Mouse (Mus musculus) MEL (cell line): ENCODE data around the gene Sgms1. TPM values are rescaled to one million over a fixed set of nuclear protein-coding genes. Genes with fewer than 3 reads are reported as not detected.

ENCODE experiments used
- DNase-seq: peaks from one replicate; pipeline ENCODE4 v3.0.0; 2011; ENCODE audit warnings: low read depth, low spot score
- H3K27ac ChIP-seq: 2 replicates; pipeline ENCODE4 v1.5.1; 2012; ENCODE audit warnings: low read depth, mild to moderate bottlenecking, control low read depth, low read length, moderate library complexity; ENCODE audit not compliant: control insufficient read depth
- H3K27me3 ChIP-seq, 2 experiments: fragments of 150-350 bp in 1 of 2; sonication (generic) in 1 of 2; 2 replicates each; pipeline ENCODE4 v1.6.1; 2012; ENCODE audit warnings: low read length in 2 of 2, mild to moderate bottlenecking in 2 of 2, improper control_type of control experiment in 1 of 2, moderate library complexity in 1 of 2; ENCODE audit not compliant: insufficient read depth in 2 of 2, control insufficient read depth in 1 of 2
- H3K36me3 ChIP-seq, 2 experiments: 2 replicates each; pipeline ENCODE4 v1.6.1; 2012 to 2014; ENCODE audit warnings: low read length in 2 of 2, improper control_type of control experiment in 1 of 2, inconsistent platforms in 1 of 2, mild to moderate bottlenecking in 1 of 2; ENCODE audit not compliant: insufficient read depth in 2 of 2, control insufficient read depth in 1 of 2
- H3K4me1 ChIP-seq, 2 experiments: fragments of 150-350 bp in 1 of 2; sonication (generic) in 1 of 2; 2 replicates each; pipeline ENCODE4 v1.6.1; 2012; ENCODE audit warnings: low read length in 2 of 2, improper control_type of control experiment in 1 of 2, mild to moderate bottlenecking in 1 of 2; ENCODE audit not compliant: insufficient read depth in 2 of 2, control insufficient read depth in 1 of 2
- H3K4me3 ChIP-seq, 2 experiments: fragments of 150-350 bp in 1 of 2; sonication (generic) in 1 of 2; 2 replicates each; pipeline ENCODE4 v1.5.1; 2012; ENCODE audit warnings: low read depth in 2 of 2, low read length in 2 of 2, mild to moderate bottlenecking in 2 of 2, moderate library complexity in 2 of 2, control low read depth in 1 of 2, improper control_type of control experiment in 1 of 2; ENCODE audit not compliant: control insufficient read depth in 1 of 2, insufficient read depth in 1 of 2
- H3K79me2 ChIP-seq: 2 replicates; pipeline ENCODE4 v1.6.1; 2012; ENCODE audit warnings: mild to moderate bottlenecking, low read length, moderate library complexity; ENCODE audit not compliant: control insufficient read depth, poor library complexity, insufficient read depth
- H3K9ac ChIP-seq: 2 replicates; pipeline ENCODE4 v1.6.1; 2012; ENCODE audit warnings: low read depth, mild to moderate bottlenecking, control low read depth, low read length, moderate library complexity; ENCODE audit not compliant: control insufficient read depth, poor library complexity, severe bottlenecking
- H3K9me3 ChIP-seq: fragments of 150-350 bp; sonication (generic); replicated peaks from 2 replicates; pipeline ENCODE4 v1.6.1; 2012; ENCODE audit warnings: mild to moderate bottlenecking, low read length, improper control_type of control experiment, moderate library complexity; ENCODE audit not compliant: insufficient read depth
- BHLHE40 ChIP-seq: IDR thresholded peaks from 2 replicates; pipeline ENCODE4 v1.6.1; 2012; ENCODE audit warnings: low read depth, mild to moderate bottlenecking, inconsistent platforms, low read length, improper control_type of control experiment, borderline replicate concordance
- CHD1 ChIP-seq: IDR thresholded peaks from 2 replicates; pipeline ENCODE4 v1.6.1; 2012; ENCODE audit warnings: low read depth, mild to moderate bottlenecking, inconsistent platforms, low read length, improper control_type of control experiment
- CHD2 ChIP-seq: IDR thresholded peaks from 2 replicates; pipeline ENCODE4 v1.6.1; 2011; ENCODE audit warnings: low read length, improper control_type of control experiment
- ELF1 ChIP-seq: IDR thresholded peaks from 2 replicates; pipeline ENCODE4 v1.6.1; 2014; ENCODE audit warnings: low read depth, mild to moderate bottlenecking, inconsistent platforms, low read length, improper control_type of control experiment, moderate library complexity
- EP300 ChIP-seq, 2 experiments: IDR thresholded peaks; 2 replicates each; pipeline ENCODE4 v1.6.1; 2011; ENCODE audit warnings: improper control_type of control experiment in 2 of 2, low read length in 2 of 2, low read depth in 1 of 2, mild to moderate bottlenecking in 1 of 2
- ETS1 ChIP-seq: IDR thresholded peaks from 2 replicates; pipeline ENCODE4 v1.6.1; 2012; ENCODE audit warnings: low read depth, mild to moderate bottlenecking, inconsistent platforms, low read length, improper control_type of control experiment, moderate library complexity
- GATA1 ChIP-seq: IDR thresholded peaks from 2 replicates; pipeline ENCODE4 v1.6.1; 2011; ENCODE audit warnings: low read depth, low read length, improper control_type of control experiment
- HCFC1 ChIP-seq: IDR thresholded peaks from 2 replicates; pipeline ENCODE4 v1.6.1; 2012; ENCODE audit warnings: low read depth, mild to moderate bottlenecking, inconsistent platforms, low read length, improper control_type of control experiment, moderate library complexity
- JUND ChIP-seq: IDR thresholded peaks from 2 replicates; pipeline ENCODE4 v1.6.1; 2011; ENCODE audit warnings: low read depth, mild to moderate bottlenecking, improper control_type of control experiment, low read length
- MAX ChIP-seq: IDR thresholded peaks from 2 replicates; pipeline ENCODE4 v1.6.1; 2011; ENCODE audit warnings: low read length, improper control_type of control experiment
- MXI1 ChIP-seq: IDR thresholded peaks from 2 replicates; pipeline ENCODE4 v1.6.1; 2011; ENCODE audit warnings: mild to moderate bottlenecking, low read depth, low read length, improper control_type of control experiment
- MYB ChIP-seq: IDR thresholded peaks from 2 replicates; pipeline ENCODE4 v1.6.1; 2011; ENCODE audit warnings: mild to moderate bottlenecking, low read depth, low read length, improper control_type of control experiment
- NELFE ChIP-seq: IDR thresholded peaks from 2 replicates; pipeline ENCODE4 v1.6.1; 2011; ENCODE audit warnings: low read depth, low read length, improper control_type of control experiment
- POLR2A ChIP-seq, 2 experiments: IDR thresholded peaks; 2 replicates each; pipeline ENCODE4 v1.6.1; 2011 to 2012; ENCODE audit warnings: low read length in 2 of 2, mild to moderate bottlenecking in 2 of 2, control low read depth in 1 of 2, improper control_type of control experiment in 1 of 2, low read depth in 1 of 2, moderate library complexity in 1 of 2; ENCODE audit not compliant: control insufficient read depth in 1 of 2, insufficient read depth in 1 of 2, poor library complexity in 1 of 2
- POLR2AphosphoS5 ChIP-seq: IDR thresholded peaks from 2 replicates; pipeline ENCODE4 v1.6.1; 2012; ENCODE audit warnings: low read depth, borderline replicate concordance, mild to moderate bottlenecking, inconsistent platforms, low read length, moderate library complexity, mixed read lengths
- RCOR1 ChIP-seq: IDR thresholded peaks from 2 replicates; pipeline ENCODE4 v1.6.1; 2012; ENCODE audit warnings: low read depth, mild to moderate bottlenecking, inconsistent platforms, low read length, improper control_type of control experiment
- TAL1 ChIP-seq: IDR thresholded peaks from 2 replicates; pipeline ENCODE4 v1.6.1; 2012; ENCODE audit warnings: mild to moderate bottlenecking, inconsistent platforms, low read length, moderate library complexity, mixed read lengths
- TBP ChIP-seq: IDR thresholded peaks from 2 replicates; pipeline ENCODE4 v1.8.0; 2011; ENCODE audit warnings: low read depth, low read length, improper control_type of control experiment
- UBTF ChIP-seq: IDR thresholded peaks from 2 replicates; pipeline ENCODE4 v1.6.1; 2012; ENCODE audit warnings: low read depth, mild to moderate bottlenecking, inconsistent platforms, low read length, improper control_type of control experiment, moderate library complexity, borderline replicate concordance; ENCODE audit not compliant: insufficient read depth
- USF1 ChIP-seq: IDR thresholded peaks from 2 replicates; pipeline ENCODE4 v1.6.1; 2014; ENCODE audit warnings: low read depth, mild to moderate bottlenecking, inconsistent platforms, low read length, improper control_type of control experiment, moderate library complexity
- USF2 ChIP-seq, 2 experiments: IDR thresholded peaks; 2 replicates each; pipeline ENCODE4 v1.6.1; 2011 to 2012; ENCODE audit warnings: improper control_type of control experiment in 2 of 2, low read length in 2 of 2, borderline replicate concordance in 1 of 2, inconsistent platforms in 1 of 2, low read depth in 1 of 2, mild to moderate bottlenecking in 1 of 2; ENCODE audit not compliant: insufficient read depth in 1 of 2
- ZC3H11A ChIP-seq: IDR thresholded peaks from 2 replicates; pipeline ENCODE4 v1.6.1; 2012; ENCODE audit warnings: low read depth, mild to moderate bottlenecking, inconsistent platforms, low read length, improper control_type of control experiment
- ZKSCAN1 ChIP-seq: IDR thresholded peaks from 2 replicates; pipeline ENCODE4 v1.6.1; 2012; ENCODE audit warnings: low read depth, mild to moderate bottlenecking, inconsistent platforms, low read length, improper control_type of control experiment, moderate library complexity
- ZMIZ1 ChIP-seq: IDR thresholded peaks from 2 replicates; pipeline ENCODE4 v1.6.1; 2012; ENCODE audit warnings: low read depth, mild to moderate bottlenecking, inconsistent platforms, low read length, improper control_type of control experiment, moderate library complexity
- ZNF384 ChIP-seq: IDR thresholded peaks from 2 replicates; pipeline ENCODE4 v1.6.1; 2012; ENCODE audit warnings: low read depth, mild to moderate bottlenecking, inconsistent platforms, low read length, improper control_type of control experiment
- polyA plus RNA-seq, 2 experiments: library from polyadenylated mRNA; stranded (reverse) in 1 of 2; unstranded in 1 of 2; fragments of >175 nt in 1 of 2; fragments of >200 nt in 1 of 2; gene quantifications; 2 replicates each; pipeline versions ENCODE4 v1.2.1 to v1.2.4; 2012; ENCODE audit warnings: low replicate concordance in 2 of 2, low read depth in 1 of 2; ENCODE audit not compliant: insufficient read length in 2 of 2, insufficient read depth in 1 of 2, missing spikeins in 1 of 2
- total RNA-seq: library from RNA; depleted of rRNA; stranded (reverse); fragments of 300-350 nt; gene quantifications from 2 replicates; pipeline ENCODE4 v1.2.3, GENCODE M21; 2012

The Sgms1 gene
- total and polyA plus RNA-seq, 3 experiments, result 16.3 to 18.5 TPM; not detected in 1

GRCm38 (mm10) chr19:32254204-32254603 lies 135.3 kb downstream of the Sgms1 start (continued):
- TF ChIP-seq RCOR1, result peak; percentile 84
- no peak for TF ChIP-seq UBTF
- TF ChIP-seq CHD2, result no peak
- TF ChIP-seq TAL1, result peak; percentile 71
- TF ChIP-seq HCFC1, result no peak
- no peak for TF ChIP-seq CHD1
- no peak for TF ChIP-seq MXI1
- no peak; the same call in 1 of the 2 replicates for TF ChIP-seq MYB
- TF ChIP-seq USF1, result no peak
- TF ChIP-seq ZC3H11A, result no peak
- TF ChIP-seq MAX, result no peak
- TF ChIP-seq TBP, result no peak

GRCm38 (mm10) chr19:32252987-32253386 lies 136.5 kb downstream of the Sgms1 start:
- H3K27ac ChIP-seq, result no peak overlapping the region
- H3K4me3 ChIP-seq, result no peak overlapping the region
- H3K27me3 ChIP-seq, result no peaks in the 10 kb centered on the region
- H3K36me3 ChIP-seq, result peaks cover 0 to 59% of the 10 kb centered on the region in 2 experiments; a peak in 2 of 4 replicates
- DNase-seq, result no peak
- no peaks in the 10 kb centered on the region for H3K9me3 ChIP-seq
- H3K4me1 ChIP-seq, result peaks cover 45 to 64% of the 10 kb centered on the region in 2 experiments
- H3K79me2 ChIP-seq, result no peaks in the 10 kb centered on the region
- no peak overlapping the region for H3K9ac ChIP-seq
- TF ChIP-seq POLR2AphosphoS5, result no peak
- TF ChIP-seq ZMIZ1, result no peak
- no peak for TF ChIP-seq USF1
- no peak for TF ChIP-seq ZNF384
- TF ChIP-seq ELF1, result no peak
- no peak for TF ChIP-seq MXI1
- TF ChIP-seq POLR2A (IDR thresholded peaks at IDR 0.05; ENCODE audit: control insufficient read depth in 1 of 2, insufficient read depth in 1 of 2, low read depth in 1 of 2, low read length in 2 of 2, poor library complexity in 1 of 2), result no peak
- no peak for TF ChIP-seq ETS1
- TF ChIP-seq BHLHE40, result no peak
- TF ChIP-seq GATA1, result no peak
- no peak for TF ChIP-seq NELFE
- no peak for TF ChIP-seq UBTF
- no peak for TF ChIP-seq MYB
- no peak for TF ChIP-seq MAX
- TF ChIP-seq EP300 (IDR thresholded peaks at IDR 0.05; ENCODE audit: low read depth in 1 of 2, low read length in 2 of 2), result no peak
- no peak for TF ChIP-seq JUND
- no peak for TF ChIP-seq USF2 (IDR thresholded peaks at IDR 0.05; ENCODE audit: borderline replicate concordance in 1 of 2, insufficient read depth in 1 of 2, low read depth in 1 of 2, low read length in 2 of 2)
- TF ChIP-seq TAL1, result no peak
- TF ChIP-seq ZKSCAN1, result no peak
- TF ChIP-seq, all 39 proteins: peak for 0
